Mouse (Mus musculus) CH12.LX (cell line): ENCODE results near the gene Syt5.

Source experiments
- MAZ ChIP-seq: IDR thresholded peaks from 2 replicates; pipeline ENCODE4 v1.6.1; 2012; ENCODE audit warnings: low read depth, mild to moderate bottlenecking, inconsistent platforms, low read length, improper control_type of control experiment, moderate library complexity
- UBTF ChIP-seq: IDR thresholded peaks from 2 replicates; pipeline ENCODE4 v1.6.1; 2012; ENCODE audit warnings: low read depth, mild to moderate bottlenecking, inconsistent platforms, low read length, improper control_type of control experiment, moderate library complexity
- USF1 ChIP-seq: IDR thresholded peaks from 2 replicates; pipeline ENCODE4 v1.6.1; 2014; ENCODE audit warnings: low read depth, mild to moderate bottlenecking, inconsistent platforms, low read length, improper control_type of control experiment

- TF ChIP-seq UBTF (no peak), MAZ (no peak), USF1 (no peak)
These were observed 25.9 kb downstream of the Syt5 start for GRCm38 (mm10) chr7:4521231-4522003.
